Mouse (Mus musculus) spleen, adult 12 weeks (tissue): ENCODE measurements at regions not wholly inside any gene's neighbourhood (a gene's known extent, or its start where the extent isn't known, plus 50 kb on each side); places are given as distances from the start of the nearest gene placed in this dataset.

Source experiments
- DNase-seq: peaks from one replicate; pipeline ENCODE4 v3.0.0; 2022; ENCODE audit warnings: low spot score

DNA sequence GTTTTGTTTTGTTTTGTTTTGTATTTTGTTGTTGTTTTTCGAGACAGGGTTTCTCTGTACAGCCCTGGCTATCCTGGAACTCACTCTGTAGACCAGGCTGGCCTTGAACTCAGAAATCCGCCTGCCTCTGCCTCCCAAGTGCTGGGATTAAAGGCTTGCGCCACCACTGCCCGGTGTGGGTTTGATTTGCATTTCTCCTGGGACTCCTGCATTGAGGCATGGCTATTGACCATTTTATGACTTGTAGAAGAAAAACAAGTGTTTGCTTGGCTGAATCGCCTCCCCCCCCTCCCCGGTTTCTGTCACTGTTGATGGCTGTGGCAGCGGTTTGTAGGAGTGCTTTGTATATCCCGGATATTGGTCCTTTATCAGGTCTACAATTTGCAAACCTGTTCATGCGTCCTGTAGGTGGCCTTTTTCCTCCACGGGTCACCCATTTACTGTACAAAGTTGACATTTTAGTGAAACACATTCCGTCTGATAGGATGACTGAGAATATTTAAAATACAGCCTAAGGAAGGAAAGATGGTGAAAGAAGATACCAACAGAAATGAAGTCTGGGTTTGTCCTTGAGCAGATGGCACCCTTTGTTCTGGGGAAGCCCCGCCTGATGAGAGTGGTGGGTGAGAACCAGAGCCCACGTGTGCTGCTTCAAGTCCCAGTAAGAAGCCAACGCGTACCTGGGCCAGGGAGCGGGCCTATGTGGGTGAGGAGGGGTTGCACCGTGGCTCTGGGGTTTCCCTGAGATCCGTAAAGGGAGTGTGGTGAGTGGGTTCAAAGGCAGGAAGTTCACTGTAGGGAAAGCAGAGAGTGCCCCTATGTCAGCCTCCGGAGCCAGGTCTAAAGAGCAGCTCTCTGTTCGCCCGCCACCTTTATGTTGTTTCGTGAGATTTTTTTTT lies 52.6 kb upstream of the Smndc1 start:
- no peak for DNase-seq

DNA sequence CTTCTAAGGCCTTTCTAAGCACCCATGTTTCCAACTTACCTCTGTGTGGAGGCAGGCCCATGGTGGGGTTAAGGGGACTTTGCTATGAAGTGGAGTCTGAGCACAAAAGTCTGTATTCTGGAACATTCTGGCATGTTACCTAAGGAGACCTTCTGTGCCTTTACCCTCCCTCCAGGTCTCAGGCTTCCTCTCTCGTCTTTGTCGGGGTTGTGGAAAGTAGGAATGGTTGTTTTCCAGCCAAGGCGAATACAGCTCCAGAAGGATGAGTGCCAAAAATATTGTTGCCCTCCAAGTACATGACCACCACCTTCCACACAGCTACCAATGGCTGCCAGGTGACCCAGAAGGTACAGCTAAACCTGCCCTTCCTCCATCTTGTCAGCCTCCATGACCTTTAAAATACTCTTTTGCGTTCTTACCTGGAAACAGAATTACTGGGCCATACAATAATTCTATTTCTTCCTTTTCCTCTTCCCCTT lies 51.8 kb upstream of the Smndc1 start:
- DNase-seq = no peak

DNA sequence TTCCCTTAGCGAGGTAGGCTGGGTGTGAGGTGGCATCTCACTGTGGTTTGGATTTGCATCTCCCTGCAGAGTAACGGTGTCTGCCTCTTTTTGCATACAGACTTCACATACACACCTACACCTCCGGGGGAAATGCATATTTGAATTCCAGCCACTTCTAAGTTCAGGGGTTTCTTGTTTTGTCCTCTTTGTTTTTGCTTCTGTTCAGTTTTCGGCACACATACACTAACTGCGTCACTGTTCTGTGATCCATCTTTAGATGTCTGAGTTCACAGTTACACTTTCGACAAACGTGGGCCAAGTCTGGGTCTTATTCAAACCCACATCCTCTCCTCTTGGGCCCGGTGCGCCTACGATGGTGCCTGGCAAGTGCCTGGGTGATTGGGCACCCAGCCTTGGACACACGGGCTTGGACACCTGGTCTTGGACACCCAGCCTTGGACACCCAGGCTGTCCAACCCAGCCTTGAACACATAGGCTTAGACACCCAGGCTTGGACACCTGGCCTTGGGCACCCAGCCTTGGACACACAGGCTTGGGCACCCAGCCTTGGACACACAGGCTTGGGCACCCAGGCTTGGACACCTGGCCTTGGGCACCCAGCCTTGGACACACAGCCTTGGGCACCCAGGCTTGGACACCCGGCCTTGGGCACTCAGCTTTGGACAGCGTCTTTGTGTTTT lies 51.2 kb upstream of the Smndc1 start:
- DNase-seq = no peak

DNA sequence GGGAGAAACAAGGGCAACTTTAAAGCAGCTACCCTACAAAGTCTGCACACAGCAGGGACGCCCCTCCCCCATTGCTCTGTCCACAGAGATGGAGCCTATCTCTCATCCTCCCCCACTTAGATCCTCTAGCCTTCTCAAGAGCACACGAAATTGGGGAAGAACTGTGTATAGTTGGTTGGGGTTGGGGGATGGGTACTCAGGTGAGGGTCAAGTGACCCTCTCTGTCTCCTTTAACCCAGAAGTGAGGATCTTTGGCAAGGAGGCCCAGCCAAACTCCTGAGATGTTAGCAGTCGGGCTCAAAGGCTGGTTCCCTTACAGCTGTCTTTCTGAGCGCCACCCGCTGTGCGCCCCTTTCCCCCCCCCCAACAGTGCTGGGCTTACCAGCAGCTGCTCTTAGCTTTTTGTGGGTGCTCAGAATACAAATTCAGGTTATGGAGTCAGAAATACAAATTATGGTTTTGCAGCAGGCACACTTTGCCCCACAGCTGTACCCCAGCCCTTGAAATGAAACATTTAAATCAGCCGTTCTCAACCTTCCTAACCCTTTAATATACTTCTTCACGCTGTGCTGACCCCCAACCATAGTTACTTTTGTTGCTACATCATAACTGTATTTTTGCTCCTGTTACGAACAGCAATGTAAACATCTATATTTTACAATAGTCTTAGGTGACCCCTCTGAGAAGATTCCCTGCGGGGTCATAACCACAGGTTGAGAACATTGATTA lies 50.1 kb upstream of the Smndc1 start:
- no peak for DNase-seq
